Mouse (Mus musculus) embryonic facial prominence, embryonic 13.5 days (tissue): ENCODE results near the gene Slc13a5. TPM values are rescaled to one million over a fixed set of nuclear protein-coding genes. Genes with fewer than 3 reads are reported as not detected.

Experiments used
- ATAC-seq: fragments of 200-750 bp; cut with Nextera tagmentation; 2 replicates; pipeline ENCODE4 v1.8.0; 2017; ENCODE audit warnings: low read depth; ENCODE audit not compliant: insufficient number of reproducible peaks, insufficient read depth, low FRiP score, low TSS enrichment
- H3K27ac ChIP-seq: fragments of 300-500 bp; sonication (generic); 2 replicates; pipeline ENCODE4 v1.5.1; 2015; ENCODE audit warnings: moderate library complexity, mild to moderate bottlenecking, inconsistent platforms
- H3K27me3 ChIP-seq: fragments of 300-500 bp; sonication (generic); 2 replicates; pipeline ENCODE4 v1.6.1; 2015; ENCODE audit warnings: mild to moderate bottlenecking, inconsistent platforms
- H3K36me3 ChIP-seq: fragments of 300-500 bp; sonication (generic); 2 replicates; pipeline ENCODE4 v1.6.1; 2015; ENCODE audit warnings: mild to moderate bottlenecking, inconsistent platforms
- H3K4me1 ChIP-seq: fragments of 300-500 bp; sonication (generic); 2 replicates; pipeline ENCODE4 v1.6.1; 2015; ENCODE audit warnings: inconsistent platforms
- H3K4me2 ChIP-seq: fragments of 300-500 bp; sonication (generic); 2 replicates; pipeline ENCODE4 v1.6.1; 2015; ENCODE audit warnings: moderate library complexity, mild to moderate bottlenecking, inconsistent platforms
- H3K4me3 ChIP-seq: fragments of 300-500 bp; sonication (generic); 2 replicates; pipeline ENCODE4 v1.5.1; 2015; ENCODE audit warnings: mild to moderate bottlenecking, inconsistent platforms
- H3K9ac ChIP-seq: fragments of 300-500 bp; sonication (generic); 2 replicates; pipeline ENCODE4 v1.6.1; 2015; ENCODE audit warnings: mild to moderate bottlenecking, inconsistent platforms
- H3K9me3 ChIP-seq: fragments of 300-500 bp; sonication (generic); 2 replicates; pipeline ENCODE4 v1.6.1; 2016; ENCODE audit warnings: inconsistent platforms
- WGBS: fragments of 180-500 bp; shearing (Covaris S2); methylation state at CpG from one replicate; pipeline ENCODE4 v1.1.7; 2015; ENCODE audit warnings: mixed read lengths; 5-methylcytosine and 5-hydroxymethylcytosine counted together
- polyA plus RNA-seq: library from polyadenylated mRNA; unstranded; fragments of >200 nt; fragmentation: Nextera tagmentation; extraction: Ambion mirVana; gene quantifications from 2 replicates; pipeline ENCODE4 v1.2.1, GENCODE M21; 2015

The Slc13a5 gene
- polyA plus RNA-seq, 1 experiment from 2014 or later = 4.7 TPM

DNA sequence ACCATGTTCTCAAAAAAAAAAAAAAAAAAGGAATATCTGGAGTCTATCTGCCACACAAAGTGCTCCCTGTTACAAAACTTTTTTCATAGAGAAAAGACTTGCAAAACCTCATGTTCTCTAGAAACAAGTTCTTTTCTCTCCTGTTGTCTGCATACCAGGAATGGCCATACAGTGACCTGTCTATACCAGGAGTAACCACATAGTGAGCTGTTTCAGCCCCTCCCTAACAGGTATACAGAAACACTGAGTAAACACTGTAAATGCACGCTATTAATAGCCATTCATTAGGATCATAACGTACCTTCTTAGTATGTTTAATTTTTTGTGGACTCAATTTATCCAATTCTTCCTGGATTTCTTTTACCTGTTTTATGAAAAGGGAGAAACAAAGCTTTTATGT lies 72.8 kb downstream of the Slc13a5 start:
- H3K36me3 ChIP-seq = peaks cover 66% of the 10 kb centered on the region
- H3K27me3 ChIP-seq = no peaks in the 10 kb centered on the region
- ATAC-seq = no peak
- 93% methylated on average over 2 of the region's 2 CpGs for WGBS
- no peaks in the 10 kb centered on the region for H3K9me3 ChIP-seq
- no peaks in the 10 kb centered on the region for H3K4me1 ChIP-seq
- no peak overlapping the region for H3K4me2 ChIP-seq
- H3K9ac ChIP-seq = no peak overlapping the region
- no peak overlapping the region for H3K27ac ChIP-seq
- H3K4me3 ChIP-seq = no peak overlapping the region

Other genes starting within 250 kb of the Slc13a5 start
- 0.51 and 0.59 TPM in 2 replicates for gene Aipl1, start 229.7 kb downstream of the Slc13a5 start, polyA plus RNA-seq
- gene Pimreg, start 225.2 kb downstream of the Slc13a5 start, polyA plus RNA-seq = 102 and 128 TPM in 2 replicates
- 0.62 and 1.2 TPM in 2 replicates for gene Pitpnm3, start 131.4 kb downstream of the Slc13a5 start, polyA plus RNA-seq
- 0.52 and 0.84 TPM in 2 replicates for gene Gm43951, start 60.4 kb downstream of the Slc13a5 start, polyA plus RNA-seq
- gene 4933427D14Rik, start 59.8 kb downstream of the Slc13a5 start, polyA plus RNA-seq = 20.6 and 24.1 TPM in 2 replicates
- 243 and 259 TPM in 2 replicates for gene Txndc17, start 59.7 kb downstream of the Slc13a5 start, polyA plus RNA-seq
- gene Med31, start 51.6 kb downstream of the Slc13a5 start, polyA plus RNA-seq = 50.3 and 55.3 TPM in 2 replicates
- gene Xaf1, start 34.4 kb upstream of the Slc13a5 start, polyA plus RNA-seq = 2.2 and 2.3 TPM in 2 replicates
- gene Fbxo39, start 47.2 kb upstream of the Slc13a5 start, polyA plus RNA-seq = not detected in 2 replicates
- gene Tekt1, start 95.2 kb upstream of the Slc13a5 start, polyA plus RNA-seq = 3.1 and 5.0 TPM in 2 replicates
- gene Smtnl2, start 144.5 kb upstream of the Slc13a5 start, polyA plus RNA-seq = 25.1 and 26.7 TPM in 2 replicates
- gene Ggt6, start 168.3 kb upstream of the Slc13a5 start, polyA plus RNA-seq = 1.1 and 1.3 TPM in 2 replicates
- gene Mybbp1a, start 174.1 kb upstream of the Slc13a5 start, polyA plus RNA-seq = 162 and 174 TPM in 2 replicates
- gene Spns2, start 222.7 kb upstream of the Slc13a5 start, polyA plus RNA-seq = 2.7 and 3.0 TPM in 2 replicates